Mouse (Mus musculus): ENCODE results near the gene Natd1. TPM values are rescaled to one million over a fixed set of nuclear protein-coding genes. Genes with fewer than 3 reads are reported as not detected.

Gene Natd1
- polyA plus RNA-seq (2017; shearing (Covaris generic)) = 11.2 TPM

DNA sequence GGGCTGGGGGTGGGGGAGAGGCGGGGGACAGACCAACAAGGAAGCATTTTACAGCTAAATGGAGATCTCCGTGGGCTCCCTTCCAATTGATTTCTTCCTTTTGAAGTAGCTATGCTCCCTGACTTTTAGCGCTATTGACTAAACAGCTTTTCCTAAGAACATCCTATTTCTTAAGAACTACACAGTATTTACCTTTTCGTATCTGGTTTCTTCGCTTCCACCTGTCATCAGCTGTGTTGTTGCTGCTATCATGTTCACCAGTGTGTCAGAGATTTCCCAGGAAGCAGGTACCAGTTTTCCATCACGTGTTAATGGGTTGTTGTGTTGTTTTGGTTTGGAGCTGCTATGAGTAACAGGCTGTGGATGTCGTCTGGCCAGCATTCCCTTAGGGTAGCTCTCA, at the start of gene Natd1:
TSS of gene Natd1 (minus strand) at position 260 of the 400 bp plus-strand sequence.

DNA sequence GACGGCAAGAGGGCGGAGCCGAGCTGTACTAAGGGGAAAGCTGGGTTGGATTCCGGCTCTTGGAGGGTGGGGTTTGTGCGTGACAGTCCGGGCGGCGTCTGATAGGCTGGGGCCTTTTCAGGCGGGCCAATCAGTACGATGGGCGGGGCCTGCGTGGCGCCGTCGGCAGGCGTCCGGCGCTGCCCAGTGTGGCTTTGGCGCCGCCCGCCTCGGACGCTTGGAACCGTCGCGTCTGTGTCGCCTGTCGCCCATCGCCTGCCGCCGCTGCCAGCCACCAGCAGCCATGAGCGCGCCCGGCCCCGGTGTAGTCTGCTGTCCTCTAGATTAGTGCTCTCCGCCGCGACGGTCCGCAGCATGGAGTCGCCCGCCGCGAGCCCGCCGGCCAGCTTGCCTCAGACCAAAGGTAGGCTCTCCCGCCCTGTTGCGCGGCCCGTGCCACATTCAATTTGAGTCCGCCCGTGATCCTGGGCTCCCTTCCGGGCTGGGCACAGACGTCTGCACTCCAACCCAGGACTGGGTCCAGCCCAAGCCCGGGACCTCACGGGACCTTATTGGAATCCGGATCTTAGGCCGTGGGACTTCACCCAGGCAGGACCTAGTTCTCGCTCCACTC, 17.4 kb upstream of the Natd1 start, which contains the start of gene Map2k3:
TSS of gene Map2k3 (plus strand) at position 165 of the 613 bp plus-strand sequence.

DNA sequence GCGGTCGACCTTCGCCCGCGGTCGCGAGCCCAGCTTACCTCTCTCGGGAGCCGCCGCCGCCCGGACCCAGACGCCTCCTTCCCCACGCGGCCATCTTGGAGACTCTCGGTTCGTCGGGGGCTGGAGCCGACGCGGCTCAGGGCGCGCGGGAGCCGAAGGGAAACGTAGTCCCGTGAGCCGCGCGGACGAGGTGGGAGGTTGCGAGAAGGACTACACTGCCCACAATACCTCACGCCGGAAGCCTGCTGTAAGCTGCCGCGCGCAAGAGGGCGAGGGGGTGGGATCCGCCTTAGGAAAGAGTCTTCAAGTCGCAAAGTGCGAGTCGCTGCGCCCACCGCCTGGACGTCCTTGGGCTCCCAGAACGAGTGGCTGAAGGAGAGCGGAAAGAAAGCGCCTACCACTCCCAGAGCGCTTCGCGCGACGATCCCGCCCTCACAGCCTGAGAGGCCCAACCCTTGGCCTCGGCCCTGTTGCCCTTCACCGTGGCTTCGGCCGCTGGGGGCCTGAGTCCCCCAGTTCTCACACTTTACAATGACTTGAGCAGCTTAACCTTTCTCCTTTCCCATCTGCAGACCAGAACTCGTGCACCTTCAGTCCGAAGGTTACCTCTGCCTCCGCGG, 35.8 kb downstream of the Natd1 start, which contains the start of gene Tmem11:
TSS of gene Tmem11 (minus strand) at position 598 of the 620 bp plus-strand sequence.

Other genes starting within 250 kb of the Natd1 start
- 31.4 TPM for gene Llgl1, start 215.0 kb downstream of the Natd1 start, polyA plus RNA-seq (2017; shearing (Covaris generic))
- gene Flii, start 187.5 kb downstream of the Natd1 start, polyA plus RNA-seq (2017; shearing (Covaris generic)) = 223 TPM
- gene Mief2, start 186.4 kb downstream of the Natd1 start, polyA plus RNA-seq (2017; shearing (Covaris generic)) = 20.7 TPM
- gene Top3a, start 137.4 kb downstream of the Natd1 start, polyA plus RNA-seq (2017; shearing (Covaris generic)) = 24.4 TPM
- gene Smcr8, start 137.2 kb downstream of the Natd1 start, polyA plus RNA-seq (2017; shearing (Covaris generic)) = 15.0 TPM
- gene Shmt1, start 103.0 kb downstream of the Natd1 start, polyA plus RNA-seq (2017; shearing (Covaris generic)) = 25.1 TPM
- gene Dhrs7b, start 84.1 kb downstream of the Natd1 start, polyA plus RNA-seq (2017; shearing (Covaris generic)) = 36.8 TPM
- gene Tmem11, start 35.5 kb downstream of the Natd1 start, polyA plus RNA-seq (2017; shearing (Covaris generic)) = 45.8 TPM
- 74.9 TPM for gene Map2k3, start 17.3 kb upstream of the Natd1 start, polyA plus RNA-seq (2017; shearing (Covaris generic))
- not detected for gene Kcnj12, start 107.8 kb upstream of the Natd1 start, polyA plus RNA-seq (2017; shearing (Covaris generic))
- 77.9 TPM for gene Tnfrsf13b, start 212.0 kb upstream of the Natd1 start, polyA plus RNA-seq (2017; shearing (Covaris generic))